Mouse (Mus musculus) brain, embryonic 14.5 days (tissue): ENCODE data around the gene Cnksr1.

Experiments
- CTCF ChIP-seq: fragments of 200-500 bp; IDR thresholded peaks from 2 replicates; pipeline ENCODE4 v1.5.1; 2012; ENCODE audit warnings: inconsistent platforms, mild to moderate bottlenecking, moderate library complexity, borderline replicate concordance; ENCODE audit not compliant: insufficient read depth, insufficient read length; ENCODE audit errors: extremely low read depth
- POLR2A ChIP-seq: fragments of 200-500 bp; IDR thresholded peaks from 2 replicates; pipeline ENCODE4 v1.6.1; 2012; ENCODE audit warnings: mild to moderate bottlenecking, inconsistent platforms, borderline replicate concordance; ENCODE audit not compliant: poor library complexity, insufficient read depth, insufficient read length, severe bottlenecking; ENCODE audit errors: extremely low read depth

GRCm38 (mm10) chr4:134257198-134258009 is 19.2 kb upstream of the Cnksr1 start:
- no peak for TF ChIP-seq CTCF
- TF ChIP-seq POLR2A = no peak
